Mouse (Mus musculus) kidney, embryonic 14.5 days (tissue): Measurements from ENCODE around the gene Gm3417. TPM values are rescaled to one million over a fixed set of nuclear protein-coding genes. Genes with fewer than 3 reads are reported as not detected.
"Not testable (repeated sequence)": the region's sequence is repeated elsewhere in the genome, so short reads cannot be mapped to it uniquely, and the experiment has no call there.

Source experiments
- ATAC-seq: fragments of 200-750 bp; cut with Nextera tagmentation; 2 replicates; pipeline ENCODE4 v1.8.0; 2017; ENCODE audit warnings: moderate number of reproducible peaks, mild to moderate bottlenecking, moderate TSS enrichment, moderate library complexity; ENCODE audit not compliant: low FRiP score, low TSS enrichment
- H3K27ac ChIP-seq: fragments of 300-500 bp; sonication (generic); 2 replicates; pipeline ENCODE4 v1.5.1; 2014; ENCODE audit warnings: low read depth, mild to moderate bottlenecking, low read length, moderate library complexity, mixed read lengths
- H3K27me3 ChIP-seq: fragments of 300-500 bp; sonication (generic); 2 replicates; pipeline ENCODE4 v1.6.1; 2014; ENCODE audit warnings: mild to moderate bottlenecking, low read length; ENCODE audit not compliant: control insufficient read depth, insufficient read depth
- H3K36me3 ChIP-seq: fragments of 300-500 bp; sonication (generic); 2 replicates; pipeline ENCODE4 v1.6.1; 2014; ENCODE audit warnings: low read length, mixed read lengths; ENCODE audit not compliant: control insufficient read depth, insufficient read depth
- H3K4me1 ChIP-seq: fragments of 300-500 bp; sonication (generic); 2 replicates; pipeline ENCODE4 v1.6.1; 2014; ENCODE audit warnings: low read length, mixed read lengths; ENCODE audit not compliant: control insufficient read depth, insufficient read depth
- H3K4me2 ChIP-seq: fragments of 300-500 bp; sonication (generic); replicated peaks from 2 replicates; pipeline ENCODE4 v1.6.1; 2014; ENCODE audit warnings: low read depth, mild to moderate bottlenecking, low read length
- H3K4me3 ChIP-seq: fragments of 300-500 bp; sonication (generic); 2 replicates; pipeline ENCODE4 v1.5.1; 2014; ENCODE audit warnings: mild to moderate bottlenecking, low read length
- H3K9ac ChIP-seq: fragments of 300-500 bp; sonication (generic); 2 replicates; pipeline ENCODE4 v1.6.1; 2014; ENCODE audit warnings: low read depth, mild to moderate bottlenecking, low read length, moderate library complexity
- H3K9me3 ChIP-seq: fragments of 300-500 bp; sonication (generic); 2 replicates; pipeline ENCODE4 v1.6.1; 2016; ENCODE audit warnings: low read length; ENCODE audit not compliant: control insufficient read depth
- WGBS: fragments of 180-500 bp; shearing (Covaris S2); extraction: QIAGEN DNeasy Blood & Tissue Kit; methylation state at CpG from one replicate; pipeline ENCODE4 v1.1.7; 2014; 5-methylcytosine and 5-hydroxymethylcytosine counted together
- polyA plus RNA-seq: library from polyadenylated mRNA; unstranded; fragments of >200 nt; fragmentation: Nextera tagmentation; extraction: Ambion mirVana; gene quantifications from 2 replicates; pipeline ENCODE4 v1.2.1, GENCODE M21; 2014

Gm3417 gene
- 1.1 TPM in 1 of 2 replicates, not detected in the other for polyA plus RNA-seq

- H3K27me3 ChIP-seq, H3K4me2 ChIP-seq, H3K4me3 ChIP-seq, H3K9ac ChIP-seq, H3K36me3 ChIP-seq, H3K9me3 ChIP-seq, H3K4me1 ChIP-seq, H3K27ac ChIP-seq: not testable (repeated sequence)
- peak; percentile 99 for ATAC-seq
- no CpG with 5 or more reads among the region's 60 CpGs for WGBS
Observed at GRCm38 (mm10) chr17:14978362-14979038, at the start of gene Gm3417, which contains the start of gene 9030025P20Rik. Gm3417 (minus strand) TSS chr17:14978790. 9030025P20Rik (plus strand) TSS chr17:14978468.

DNA sequence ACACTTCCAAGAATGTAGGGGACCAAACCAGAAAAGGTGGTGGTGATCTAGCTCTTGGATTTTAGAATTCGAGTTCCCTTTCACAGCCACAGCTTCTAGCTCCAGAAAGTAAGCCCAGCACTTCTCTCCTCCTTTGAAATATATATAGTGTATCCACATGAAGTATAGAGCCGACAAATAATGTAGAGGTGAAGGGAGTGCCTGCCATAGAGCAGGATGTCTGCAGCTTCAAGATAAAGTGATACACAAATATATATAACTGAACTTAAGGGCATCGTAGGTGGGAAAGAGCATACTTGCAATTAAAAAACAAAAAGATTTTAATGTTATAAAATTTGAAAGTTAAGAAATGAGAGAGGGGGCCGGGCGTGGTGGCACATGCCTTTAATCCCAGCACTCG is 46.9 kb upstream of the Gm3417 start:
- not testable (repeated sequence) for H3K27ac ChIP-seq, H3K9ac ChIP-seq, H3K4me1 ChIP-seq, H3K9me3 ChIP-seq, H3K4me2 ChIP-seq, H3K27me3 ChIP-seq, H3K36me3 ChIP-seq, ATAC-seq, H3K4me3 ChIP-seq
- WGBS, result no CpG with 5 or more reads among the region's 6 CpGs

DNA sequence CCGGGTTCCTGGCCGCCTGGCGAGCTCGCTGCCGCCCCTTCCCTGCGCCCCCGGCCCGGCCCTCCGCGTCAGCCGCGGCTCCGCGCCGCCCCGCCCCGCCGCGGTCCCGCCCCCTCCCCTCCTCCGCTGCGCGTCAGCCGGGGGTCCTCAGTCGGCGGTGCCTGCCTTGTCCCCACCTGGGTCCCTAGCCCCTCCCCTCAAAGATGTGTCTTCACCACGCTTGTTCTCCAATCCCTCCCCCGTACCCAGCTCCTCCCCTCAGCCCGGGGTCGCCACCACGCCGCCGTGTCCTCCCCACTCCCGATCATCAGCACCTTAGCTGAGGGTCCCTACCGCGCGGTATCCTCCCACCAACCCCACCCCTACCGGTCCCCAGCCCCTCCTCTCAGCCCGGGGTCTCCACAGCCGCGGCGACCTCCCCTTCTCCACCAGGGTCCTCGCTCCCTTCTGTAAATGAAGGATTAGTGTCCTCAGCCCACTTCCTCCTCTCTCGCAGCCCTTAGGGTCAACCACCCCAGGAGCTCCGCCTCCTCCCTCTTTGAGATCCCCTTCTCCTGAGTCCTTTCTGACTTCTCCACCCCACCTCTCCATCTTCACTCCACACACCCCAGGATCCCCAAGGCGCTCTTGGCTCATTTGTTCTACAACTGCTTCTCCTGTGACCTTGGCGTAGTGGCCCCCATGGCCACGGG is 46.1 kb upstream of the Gm3417 start:
- not testable (repeated sequence) for H3K27me3 ChIP-seq, H3K36me3 ChIP-seq, H3K4me1 ChIP-seq, H3K4me3 ChIP-seq, H3K4me2 ChIP-seq, H3K9me3 ChIP-seq, H3K9ac ChIP-seq, H3K27ac ChIP-seq
- peak; percentile 93 for ATAC-seq
- no CpG with 5 or more reads among the region's 48 CpGs for WGBS

DNA sequence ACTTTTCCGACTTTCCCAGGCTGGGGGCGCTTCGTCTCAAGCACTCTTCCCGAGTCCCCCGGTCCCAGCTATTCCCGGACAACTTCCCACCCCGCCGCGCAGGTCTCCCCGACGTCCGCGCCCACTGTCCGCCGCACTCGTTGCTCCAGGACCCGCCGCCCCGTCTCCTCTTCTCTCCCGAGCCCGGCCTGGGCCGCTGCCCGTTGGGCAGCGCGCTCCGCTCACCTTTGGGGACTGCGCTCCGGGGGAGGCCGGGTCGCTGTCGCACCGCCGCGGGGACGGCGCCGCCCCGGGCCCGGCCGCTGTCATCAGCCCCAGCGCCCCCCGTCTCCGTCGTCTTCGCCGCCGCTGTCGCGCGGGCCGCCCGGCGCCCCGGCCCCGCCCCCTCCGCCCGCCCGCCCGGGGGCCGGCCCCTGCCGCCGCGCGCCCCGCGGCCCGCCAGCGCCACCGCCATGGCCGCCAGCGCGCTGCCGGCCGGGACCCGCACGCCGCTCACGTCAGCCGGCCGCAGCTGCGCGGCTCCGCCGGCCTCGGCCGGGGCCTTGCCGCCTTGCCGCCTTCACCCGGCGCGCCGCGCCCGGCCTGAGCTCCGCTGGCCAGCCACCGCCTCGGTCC is 45.4 kb upstream of the Gm3417 start:
- WGBS, result no CpG with 5 or more reads among the region's 97 CpGs
- ATAC-seq, result peak; percentile 84

DNA sequence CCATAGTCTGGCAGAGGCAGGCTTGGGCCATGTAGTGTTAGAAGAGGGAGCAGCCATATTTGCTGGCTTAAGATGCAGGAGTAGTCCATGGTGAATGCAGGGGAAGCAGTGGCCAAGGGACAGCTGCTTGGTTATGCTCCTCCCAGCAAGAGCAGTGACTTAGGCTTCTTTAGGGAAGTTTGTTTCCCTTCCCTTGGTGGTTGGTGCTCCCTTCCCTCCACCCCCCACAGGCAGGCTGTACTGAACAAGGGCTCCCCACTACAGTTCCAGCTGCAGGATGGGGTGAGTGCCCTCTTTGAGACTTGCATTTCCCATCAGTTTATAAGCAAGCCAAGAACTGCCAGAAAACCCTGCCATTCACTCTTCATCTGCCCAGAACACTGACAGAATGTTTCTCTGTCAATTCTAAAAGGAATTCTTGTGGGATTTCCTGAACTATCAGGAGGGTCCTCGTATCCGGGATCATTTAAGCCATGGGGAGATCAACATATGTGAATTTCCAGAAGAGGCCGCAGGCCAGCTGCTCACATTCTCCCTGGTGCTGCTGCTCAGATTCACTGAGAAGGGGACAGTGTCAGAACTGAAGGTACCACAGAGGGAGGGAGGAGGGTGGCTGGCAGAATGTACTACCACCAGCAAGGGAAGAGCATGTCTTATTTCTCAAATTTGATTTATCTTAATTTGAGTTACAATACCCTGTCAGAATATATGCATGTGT is 43.1 kb upstream of the Gm3417 start:
- not testable (repeated sequence) for H3K9me3 ChIP-seq, H3K36me3 ChIP-seq, H3K4me3 ChIP-seq, H3K9ac ChIP-seq, H3K4me1 ChIP-seq, H3K4me2 ChIP-seq, H3K27ac ChIP-seq, H3K27me3 ChIP-seq, ATAC-seq
- WGBS, result 90% methylated on average over 3 of the region's 3 CpGs

More for the DNA sequence above, 45.4 kb upstream of the Gm3417 start:
- not testable (repeated sequence) for H3K36me3 ChIP-seq, H3K4me2 ChIP-seq, H3K27me3 ChIP-seq, H3K4me3 ChIP-seq, H3K4me1 ChIP-seq, H3K9ac ChIP-seq, H3K27ac ChIP-seq, H3K9me3 ChIP-seq

- ATAC-seq, result peak; percentile 99
- H3K4me2 ChIP-seq, H3K36me3 ChIP-seq, H3K27me3 ChIP-seq, H3K4me1 ChIP-seq, H3K9me3 ChIP-seq, H3K27ac ChIP-seq, H3K9ac ChIP-seq, H3K4me3 ChIP-seq: not testable (repeated sequence)
- no CpG with 5 or more reads among the region's 60 CpGs for WGBS
Observed at GRCm38 (mm10) chr17:15009706-15010413, 31.3 kb upstream of the Gm3417 start, which contains the start of gene Gm3435. Gm3435 (plus strand) TSS chr17:15010176.

DNA sequence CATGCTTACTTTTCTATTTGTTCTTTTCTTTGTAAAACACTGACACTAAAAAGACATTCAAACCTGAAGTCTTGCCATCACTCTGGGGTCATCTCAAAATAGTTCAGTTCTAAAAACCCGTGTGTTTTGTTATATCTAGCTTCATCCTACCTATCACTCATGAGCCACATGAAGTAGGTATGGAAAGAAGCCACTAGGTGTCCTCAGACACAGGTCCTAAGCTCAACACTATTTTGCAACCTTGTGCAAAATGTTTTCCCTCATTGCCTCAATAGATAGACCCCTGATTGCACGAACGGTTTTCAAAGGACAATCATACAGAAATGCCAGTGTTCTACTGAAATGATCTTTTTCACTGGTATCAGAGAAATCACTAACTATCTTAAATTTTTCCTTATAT is 30.5 kb upstream of the Gm3417 start:
- not testable (repeated sequence) for H3K27me3 ChIP-seq, H3K4me3 ChIP-seq, H3K36me3 ChIP-seq, H3K9me3 ChIP-seq, H3K27ac ChIP-seq, H3K9ac ChIP-seq, H3K4me1 ChIP-seq, ATAC-seq, H3K4me2 ChIP-seq
- WGBS, result no CpG with 5 or more reads among the region's 3 CpGs

GRCm38 (mm10) chr17:15000047-15000446 is 21.5 kb upstream of the Gm3417 start:
- H3K27me3 ChIP-seq, H3K4me1 ChIP-seq, H3K4me2 ChIP-seq, H3K4me3 ChIP-seq, H3K9ac ChIP-seq, H3K36me3 ChIP-seq, H3K9me3 ChIP-seq, ATAC-seq, H3K27ac ChIP-seq: not testable (repeated sequence)
- no CpG with 5 or more reads among the region's 4 CpGs for WGBS
